In genomic region chr1:132525832-132526231, GRCm38 (mm10) we compare ENCODE assay signal across 9 mouse cellular contexts. TPM values are rescaled to one million over a fixed set of nuclear protein-coding genes. Genes with fewer than 3 reads are reported as not detected.
DNase-seq lines count a peak whose midpoint lies in the region; ATAC-seq lines count a peak whose summit lies in the region.
"Had no signal": no experiment of that assay in that cellular context is flagged by ENCODE, and none has a peak within 500 bp of the region (broad histone marks: within the 10 kb centered on the region; RNA-seq: fewer than 3 reads in every experiment).

No protein-coding gene starts in this region.

- DNase-seq in kidney, adult 11 months = peak; percentile 17
- peak; percentile 58 for DNase-seq in c-Kit-positive CD71-negative TER-119-negative erythroid progenitor cells, embryonic 14.5 days (ENCODE audit: low read depth)
- DNase-seq in fat pad, adult 2 months (ENCODE audit: extremely low read depth, low read depth, low spot score) = peak; percentile 37
- peak; percentile 67 for DNase-seq in induced T-regulatory cell, adult 2 months (ENCODE audit: low read depth)
- DNase-seq in left cerebral cortex, postnatal 4 days = peak; percentile 79
- DNase-seq in monocyte, adult 2 months (ENCODE audit: low read depth in 1 of 2, low spot score in 2 of 2) = peak; percentile 8 to 12
- peak; percentile 58 to 69 for DNase-seq in spleen, postnatal 10 days (ENCODE audit: low spot score in 2 of 2)

- H3K9me3 ChIP-seq in kidney, embryonic 15.5 days (replicated peaks) = no peaks in the 10 kb centered on the region
- H3K9me3 ChIP-seq: stomach, embryonic 15.5 days had no signal

- H3K36me3 ChIP-seq in kidney, embryonic 15.5 days = no peaks in the 10 kb centered on the region
- H3K36me3 ChIP-seq: stomach, embryonic 15.5 days had no signal

- intact Hi-C loops in left cerebral cortex, postnatal 4 days (cut with DNase I) = loop anchor here (5.0 to 10.0 kb wide), 2 partner anchors 71 to 219 kb away; partner anchors contain the start of gene Nfasc

- H3K4me1 ChIP-seq in kidney, embryonic 15.5 days = peaks cover 10% of the 10 kb centered on the region

- H3K4me3 ChIP-seq in kidney, embryonic 15.5 days (replicated peaks) = no peak overlapping the region
- H3K4me3 ChIP-seq: stomach, embryonic 15.5 days had no signal

- no peak for ATAC-seq in kidney, embryonic 15.5 days (replicated peaks; ENCODE audit: low FRiP score)

- H3K27me3 ChIP-seq in kidney, embryonic 15.5 days = peaks cover 3% of the 10 kb centered on the region; the same call in 1 of the 2 replicates
- H3K27me3 ChIP-seq: stomach, embryonic 15.5 days had no signal

- H3K27ac ChIP-seq in kidney, embryonic 15.5 days = no peak overlapping the region
- H3K27ac ChIP-seq: stomach, embryonic 15.5 days had no signal

- 7% methylated on average over 10 of the region's 10 CpGs for WGBS in kidney, embryonic 15.5 days

- H3K4me2 ChIP-seq in kidney, embryonic 15.5 days = no peak overlapping the region
- H3K4me2 ChIP-seq: stomach, embryonic 15.5 days had no signal

- H3K9ac ChIP-seq in kidney, embryonic 15.5 days = no peak overlapping the region
- H3K9ac ChIP-seq: stomach, embryonic 15.5 days had no signal

RNA-seq across cellular contexts. Expression of gene Cntn2, which starts 17.2 kb away (rescaled TPM):
- polyA plus RNA-seq in kidney, embryonic 15.5 days (2015; fragmentation: Nextera tagmentation; extraction: Ambion mirVana) = 0.30 and 0.82 TPM in 2 replicates
- 100 to 1,000 TPM; 113 to 118 TPM for total RNA-seq in left cerebral cortex, postnatal 4 days (2021)

RNA-seq across cellular contexts. Expression of gene Tmem81, which starts 19.8 kb away (rescaled TPM):
- 1.5 and 1.6 TPM in 2 replicates for polyA plus RNA-seq in kidney, embryonic 15.5 days (2015; fragmentation: Nextera tagmentation; extraction: Ambion mirVana)
- total RNA-seq in left cerebral cortex, postnatal 4 days (2021) = 1 to 10 TPM; 2.2 to 2.9 TPM

RNA-seq across cellular contexts. Expression of gene Rbbp5, which starts 48.7 kb away (rescaled TPM):
- 48.1 and 49.7 TPM in 2 replicates for polyA plus RNA-seq in kidney, embryonic 15.5 days (2015; fragmentation: Nextera tagmentation; extraction: Ambion mirVana)
- 10 to 100 TPM; 37.9 to 39.0 TPM for total RNA-seq in left cerebral cortex, postnatal 4 days (2021)

Comparison
In these comparisons a context has a peak if more than half of its experiments do, and no peak if none do; other contexts are left out.
1. DNase-seq: peak in every context shown above with its lines; median percentile 79 in left cerebral cortex, postnatal 4 days; 67 in induced T-regulatory cell, adult 2 months; 64 in spleen, postnatal 10 days; 58 in c-Kit-positive CD71-negative TER-119-negative erythroid progenitor cells, embryonic 14.5 days; 37 in fat pad, adult 2 months; 17 in kidney, adult 11 months; 10 in monocyte, adult 2 months.